Mouse (Mus musculus) right cerebral cortex, postnatal 36 days (tissue): ENCODE measurements around the gene Fnip1.
A peak's percentile ranks its signal among the peaks of the same experiment; 100 is the strongest.

Source experiments
- DNase-seq, 2 experiments: peaks; one replicate each; pipeline ENCODE4 v3.0.0; 2022; ENCODE audit warnings: low spot score in 2 of 2, mixed read lengths in 1 of 2

Gene Fnip1

DNA sequence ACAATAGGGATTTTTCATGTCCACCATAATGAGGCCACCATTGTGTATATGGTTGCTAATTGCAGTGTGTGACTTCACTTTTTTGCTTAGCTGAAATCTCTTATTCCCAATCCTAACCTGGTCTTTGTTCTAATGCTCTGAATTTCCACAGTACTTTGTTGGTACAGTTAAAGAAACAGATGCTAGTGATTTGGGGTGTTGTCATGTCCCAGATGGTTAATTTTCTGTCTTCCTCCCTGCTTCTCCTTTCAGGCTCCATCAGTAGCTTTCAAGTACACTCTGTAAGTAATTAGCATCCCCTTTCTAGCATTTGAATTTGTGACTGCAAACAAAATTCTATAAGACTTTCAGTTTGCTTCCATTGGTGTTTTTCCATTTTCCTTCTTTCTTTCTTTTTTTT is 102.3 kb downstream of the Fnip1 start:
- DNase-seq, result no peak

GRCm38 (mm10) chr11:54542414-54542813 is 104.4 kb downstream of the Fnip1 start:
- DNase-seq, result no peak

DNA sequence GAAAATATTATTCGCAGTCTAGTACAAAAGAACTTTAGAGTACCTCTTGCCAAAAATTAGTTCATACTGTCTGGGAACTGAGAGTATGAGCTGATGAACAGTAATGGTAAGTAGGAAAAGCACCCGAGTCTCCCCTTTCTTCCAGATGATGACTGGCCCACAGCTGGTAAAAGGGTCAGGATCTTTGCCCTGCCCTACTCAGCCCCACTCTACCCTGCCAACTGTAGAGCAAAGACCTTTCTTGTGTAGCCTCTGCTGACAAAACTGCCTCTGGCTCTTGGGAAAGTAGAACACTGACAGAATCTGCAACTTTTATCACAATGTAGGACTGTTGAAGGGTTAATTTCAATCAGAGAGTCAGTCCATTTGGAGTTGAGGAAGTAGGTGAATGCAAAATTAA is 117.0 kb downstream of the Fnip1 start:
- DNase-seq, result no peak

DNA sequence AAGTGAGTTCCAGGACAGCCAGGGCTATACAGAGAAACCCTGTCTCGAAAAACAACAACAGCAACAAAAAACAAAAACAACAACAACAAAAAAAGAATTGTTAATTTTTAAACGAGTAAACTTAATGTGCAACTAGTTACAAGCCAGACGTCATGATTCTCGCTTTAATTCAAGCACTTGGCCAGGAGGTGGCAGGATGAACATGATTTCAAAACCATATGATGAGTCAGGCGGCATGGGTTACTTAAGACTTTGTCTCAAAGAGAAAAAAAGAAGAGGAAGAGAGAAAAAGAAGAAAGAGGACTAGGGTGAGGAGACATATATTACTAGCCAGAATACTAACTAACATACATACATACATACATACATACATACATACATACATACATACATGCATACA is 124.8 kb downstream of the Fnip1 start:
- DNase-seq, result peak in 1 of 2 experiments; percentile 10
